Mouse (Mus musculus): ENCODE measurements around the gene Lrrc41. TPM values are rescaled to one million over a fixed set of nuclear protein-coding genes. Genes with fewer than 3 reads are reported as not detected.

Gene Lrrc41
- total and polyA plus RNA-seq, 2 experiments from 2014 or later = 35.9 to 85.5 TPM

- no peak for ATAC-seq (ENCODE audit: insufficient read depth, low read depth)
- Histone ChIP-seq H3K4me1 (ENCODE audit: control insufficient read depth, insufficient read depth) (no peaks in the 10 kb centered on the region), H3K27me3 (ENCODE audit: control insufficient read depth, insufficient read depth, low read length) (no peaks in the 10 kb centered on the region), H3K4me3 (ENCODE audit: low read depth, low read length) (no peak overlapping the region), H3K27ac (ENCODE audit: low read depth) (no peak overlapping the region), H3K36me3 (replicated peaks; ENCODE audit: control insufficient read depth, insufficient read depth, low read length) (peaks cover 87% of the 10 kb centered on the region), H3K9ac (replicated peaks; ENCODE audit: low read depth, low read length) (no peak overlapping the region), H3K4me2 (ENCODE audit: low read depth, low read length) (no peak overlapping the region), H3K9me3 (replicated peaks; ENCODE audit: control insufficient read depth, low read length) (no peaks in the 10 kb centered on the region)
- no peak for DNase-seq (ENCODE audit: low spot score)
- TF ChIP-seq CTCF (IDR thresholded peaks at IDR 0.05; ENCODE audit: low read depth) = no peak
- TF ChIP-seq EP300 (IDR thresholded peaks at IDR 0.05; ENCODE audit: low read depth) = no peak
- 82% methylated on average over 23 of the region's 23 CpGs for WGBS
Observed at GRCm38 (mm10) chr4:116088510-116089249, 13.6 kb downstream of the Lrrc41 start.

GRCm38 (mm10) chr4:116096291-116096690 lies 21.2 kb downstream of the Lrrc41 start:
- Histone ChIP-seq H3K9me3 (replicated peaks; ENCODE audit: control insufficient read depth, low read length) (no peaks in the 10 kb centered on the region), H3K4me2 (ENCODE audit: low read depth, low read length) (no peak overlapping the region), H3K27ac (ENCODE audit: low read depth) (no peak overlapping the region), H3K27me3 (ENCODE audit: control insufficient read depth, insufficient read depth, low read length) (no peaks in the 10 kb centered on the region), H3K9ac (replicated peaks; ENCODE audit: low read depth, low read length) (no peak overlapping the region), H3K4me3 (ENCODE audit: low read depth, low read length) (no peak overlapping the region), H3K4me1 (ENCODE audit: control insufficient read depth, insufficient read depth) (no peaks in the 10 kb centered on the region), H3K36me3 (replicated peaks; ENCODE audit: control insufficient read depth, insufficient read depth, low read length) (peaks cover 89% of the 10 kb centered on the region)
- WGBS = 82% methylated on average over 10 of the region's 10 CpGs
- DNase-seq (ENCODE audit: low spot score) (no peak), ATAC-seq (ENCODE audit: insufficient read depth, low read depth) (no peak)
- TF ChIP-seq CTCF (IDR thresholded peaks at IDR 0.05; ENCODE audit: low read depth) (no peak), EP300 (IDR thresholded peaks at IDR 0.05; ENCODE audit: low read depth) (no peak)

- no peak overlapping the region for H3K27ac ChIP-seq (ENCODE audit: low read depth)
- no peak for ATAC-seq (ENCODE audit: insufficient read depth, low read depth)
- TF ChIP-seq CTCF (IDR thresholded peaks at IDR 0.05; ENCODE audit: low read depth) (no peak), EP300 (IDR thresholded peaks at IDR 0.05; ENCODE audit: low read depth) (no peak)
Observed at GRCm38 (mm10) chr4:116097211-116097610, 22.1 kb downstream of the Lrrc41 start.

GRCm38 (mm10) chr4:116100959-116101358 lies 25.9 kb downstream of the Lrrc41 start:
- no peak overlapping the region for H3K4me2 ChIP-seq (ENCODE audit: low read depth, low read length)
- WGBS = 76% methylated on average over 7 of the region's 7 CpGs
- DNase-seq (ENCODE audit: low spot score) (no peak), ATAC-seq (ENCODE audit: insufficient read depth, low read depth) (no peak)
- H3K27ac ChIP-seq (ENCODE audit: low read depth) = no peak overlapping the region
- H3K9ac ChIP-seq (replicated peaks; ENCODE audit: low read depth, low read length) = no peak overlapping the region
- no peaks in the 10 kb centered on the region for H3K4me1 ChIP-seq (ENCODE audit: control insufficient read depth, insufficient read depth)
- H3K27me3 ChIP-seq (ENCODE audit: control insufficient read depth, insufficient read depth, low read length) = no peaks in the 10 kb centered on the region
- no peak overlapping the region for H3K4me3 ChIP-seq (ENCODE audit: low read depth, low read length)
- TF ChIP-seq EP300 (IDR thresholded peaks at IDR 0.05; ENCODE audit: low read depth) (no peak), CTCF (IDR thresholded peaks at IDR 0.05; ENCODE audit: low read depth) (no peak)
- H3K36me3 ChIP-seq (replicated peaks; ENCODE audit: control insufficient read depth, insufficient read depth, low read length) = peaks cover 57% of the 10 kb centered on the region
- no peaks in the 10 kb centered on the region for H3K9me3 ChIP-seq (replicated peaks; ENCODE audit: control insufficient read depth, low read length)

More at GRCm38 (mm10) chr4:116097211-116097610, 22.1 kb downstream of the Lrrc41 start:
- H3K36me3 ChIP-seq (replicated peaks; ENCODE audit: control insufficient read depth, insufficient read depth, low read length) = peaks cover 80% of the 10 kb centered on the region
- H3K9ac ChIP-seq (replicated peaks; ENCODE audit: low read depth, low read length) = no peak overlapping the region
- H3K4me1 ChIP-seq (ENCODE audit: control insufficient read depth, insufficient read depth) = no peaks in the 10 kb centered on the region
- H3K9me3 ChIP-seq (replicated peaks; ENCODE audit: control insufficient read depth, low read length) = no peaks in the 10 kb centered on the region
- no peak overlapping the region for H3K4me2 ChIP-seq (ENCODE audit: low read depth, low read length)
- no peak overlapping the region for H3K4me3 ChIP-seq (ENCODE audit: low read depth, low read length)
- WGBS = 76% methylated on average over 8 of the region's 8 CpGs
- DNase-seq (ENCODE audit: low spot score) = no peak
- H3K27me3 ChIP-seq (ENCODE audit: control insufficient read depth, insufficient read depth, low read length) = no peaks in the 10 kb centered on the region

GRCm38 (mm10) chr4:116105278-116105677 lies 30.2 kb downstream of the Lrrc41 start:
- Histone ChIP-seq H3K36me3 (replicated peaks; ENCODE audit: control insufficient read depth, insufficient read depth, low read length) (peaks cover 18% of the 10 kb centered on the region; the same call in 1 of the 2 replicates), H3K4me3 (ENCODE audit: low read depth, low read length) (no peak overlapping the region), H3K9ac (replicated peaks; ENCODE audit: low read depth, low read length) (no peak overlapping the region), H3K27me3 (ENCODE audit: control insufficient read depth, insufficient read depth, low read length) (no peaks in the 10 kb centered on the region), H3K27ac (ENCODE audit: low read depth) (no peak overlapping the region), H3K4me2 (ENCODE audit: low read depth, low read length) (no peak overlapping the region), H3K4me1 (ENCODE audit: control insufficient read depth, insufficient read depth) (no peaks in the 10 kb centered on the region), H3K9me3 (replicated peaks; ENCODE audit: control insufficient read depth, low read length) (no peaks in the 10 kb centered on the region)
- WGBS = 91% methylated on average over 5 of the region's 5 CpGs
- ATAC-seq (ENCODE audit: insufficient read depth, low read depth) = no peak
- TF ChIP-seq EP300 (IDR thresholded peaks at IDR 0.05; ENCODE audit: low read depth) (no peak), CTCF (IDR thresholded peaks at IDR 0.05; ENCODE audit: low read depth) (no peak)
- no peak for DNase-seq (ENCODE audit: low spot score)

- Histone ChIP-seq H3K36me3 (replicated peaks; ENCODE audit: control insufficient read depth, insufficient read depth, low read length) (peaks cover 7% of the 10 kb centered on the region; the same call in 1 of the 2 replicates), H3K4me1 (ENCODE audit: control insufficient read depth, insufficient read depth) (no peaks in the 10 kb centered on the region), H3K4me3 (ENCODE audit: low read depth, low read length) (no peak overlapping the region), H3K9ac (replicated peaks; ENCODE audit: low read depth, low read length) (no peak overlapping the region), H3K27me3 (ENCODE audit: control insufficient read depth, insufficient read depth, low read length) (no peaks in the 10 kb centered on the region), H3K4me2 (ENCODE audit: low read depth, low read length) (no peak overlapping the region), H3K9me3 (replicated peaks; ENCODE audit: control insufficient read depth, low read length) (no peaks in the 10 kb centered on the region), H3K27ac (ENCODE audit: low read depth) (no peak overlapping the region)
- no peak for ATAC-seq (ENCODE audit: insufficient read depth, low read depth)
- no peak for TF ChIP-seq CTCF (IDR thresholded peaks at IDR 0.05; ENCODE audit: low read depth)
- TF ChIP-seq EP300 (IDR thresholded peaks at IDR 0.05; ENCODE audit: low read depth) = no peak
- DNase-seq (ENCODE audit: low spot score) = no peak
- 78% methylated on average over 6 of the region's 6 CpGs for WGBS
Observed at GRCm38 (mm10) chr4:116110695-116111094, 35.6 kb downstream of the Lrrc41 start.
